Mouse (Mus musculus): ENCODE measurements around the gene Fem1b. TPM values are rescaled to one million over a fixed set of nuclear protein-coding genes. Genes with fewer than 3 reads are reported as not detected.

The Fem1b gene
- polyA plus RNA-seq, 1 experiment = 0.32 TPM

- Histone ChIP-seq H3K9me3 (ENCODE audit: control insufficient read depth, low read length) (no peaks in the 10 kb centered on the region), H3K27me3 (ENCODE audit: control insufficient read depth) (no peaks in the 10 kb centered on the region), H3K4me3 (replicated peaks) (no peak overlapping the region), H3K4me1 (ENCODE audit: control insufficient read depth) (no peaks in the 10 kb centered on the region), H3K36me3 (ENCODE audit: control insufficient read depth) (no peaks in the 10 kb centered on the region)
- no peak for TF ChIP-seq GATA1 (IDR thresholded peaks at IDR 0.05; ENCODE audit: low read length)
- TF ChIP-seq TAL1 (IDR thresholded peaks at IDR 0.05; ENCODE audit: low read length) = no peak
These were observed 43.4 kb downstream of the Fem1b start for GRCm38 (mm10) chr9:62768361-62768760.

DNA sequence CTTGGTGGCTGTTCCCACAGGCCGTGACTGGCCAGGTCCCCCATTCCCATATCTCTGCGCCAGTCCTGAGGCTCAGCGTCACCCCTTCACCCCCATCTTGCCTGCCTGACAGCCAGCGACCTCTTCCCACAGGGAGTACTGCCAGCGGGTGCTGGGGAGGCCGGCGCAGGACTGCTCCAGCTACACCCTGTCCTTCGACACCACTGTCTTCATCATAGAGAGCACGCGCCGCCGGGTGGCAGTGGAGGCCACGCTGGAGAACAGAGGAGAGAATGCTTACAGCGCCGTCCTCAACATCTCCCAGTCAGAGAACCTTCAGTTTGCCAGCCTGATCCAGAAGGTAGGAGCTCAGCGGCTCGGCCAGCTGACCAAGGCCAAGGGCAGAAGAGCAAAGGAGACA is 44.3 kb downstream of the Fem1b start:
- Histone ChIP-seq H3K36me3 (ENCODE audit: control insufficient read depth) (no peaks in the 10 kb centered on the region), H3K4me1 (ENCODE audit: control insufficient read depth) (no peaks in the 10 kb centered on the region), H3K27me3 (ENCODE audit: control insufficient read depth) (no peaks in the 10 kb centered on the region), H3K9me3 (ENCODE audit: control insufficient read depth, low read length) (no peaks in the 10 kb centered on the region), H3K4me3 (replicated peaks) (no peak overlapping the region)
- TF ChIP-seq GATA1 (IDR thresholded peaks at IDR 0.05; ENCODE audit: low read length) = no peak
- TF ChIP-seq TAL1 (IDR thresholded peaks at IDR 0.05; ENCODE audit: low read length) = no peak

GRCm38 (mm10) chr9:62765346-62765745 is 46.4 kb downstream of the Fem1b start:
- no peaks in the 10 kb centered on the region for H3K27me3 ChIP-seq (ENCODE audit: control insufficient read depth)
- no peaks in the 10 kb centered on the region for H3K4me1 ChIP-seq (ENCODE audit: control insufficient read depth)
- TF ChIP-seq GATA1 (IDR thresholded peaks at IDR 0.05; ENCODE audit: low read length) (no peak), TAL1 (IDR thresholded peaks at IDR 0.05; ENCODE audit: low read length) (no peak)
- H3K4me3 ChIP-seq (replicated peaks) = no peak overlapping the region
- no peaks in the 10 kb centered on the region for H3K36me3 ChIP-seq (ENCODE audit: control insufficient read depth)
- no peaks in the 10 kb centered on the region for H3K9me3 ChIP-seq (ENCODE audit: control insufficient read depth, low read length)

GRCm38 (mm10) chr9:62763478-62763877 is 48.3 kb downstream of the Fem1b start:
- Histone ChIP-seq H3K4me1 (ENCODE audit: control insufficient read depth) (no peaks in the 10 kb centered on the region), H3K9me3 (ENCODE audit: control insufficient read depth, low read length) (no peaks in the 10 kb centered on the region), H3K36me3 (ENCODE audit: control insufficient read depth) (no peaks in the 10 kb centered on the region), H3K4me3 (replicated peaks) (no peak overlapping the region), H3K27me3 (ENCODE audit: control insufficient read depth) (no peaks in the 10 kb centered on the region)
- no peak for TF ChIP-seq TAL1 (IDR thresholded peaks at IDR 0.05; ENCODE audit: low read length)
- TF ChIP-seq GATA1 (IDR thresholded peaks at IDR 0.05; ENCODE audit: low read length) = no peak

DNA sequence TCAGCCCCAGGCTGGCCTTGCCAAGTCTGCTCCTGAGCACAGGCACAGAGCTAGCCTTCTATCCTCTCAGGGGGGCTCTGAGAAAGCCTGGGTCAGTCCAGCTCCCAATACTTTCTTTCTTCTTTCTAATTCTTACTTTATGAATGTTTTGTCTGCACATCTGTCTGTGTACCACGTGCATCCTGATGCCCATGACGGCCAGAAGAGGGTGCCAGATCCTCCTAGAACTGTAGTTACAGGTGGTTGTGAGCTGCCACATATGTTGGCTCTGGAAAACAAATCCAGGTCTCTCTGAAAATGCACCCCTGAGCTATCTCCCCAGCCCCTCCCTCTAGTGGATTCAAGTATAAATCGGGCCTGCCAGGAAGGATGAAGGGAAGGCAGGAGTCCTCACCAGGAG is 52.1 kb downstream of the Fem1b start:
- H3K9me3 ChIP-seq (ENCODE audit: control insufficient read depth, low read length) = no peaks in the 10 kb centered on the region
- TF ChIP-seq GATA1 (IDR thresholded peaks at IDR 0.05; ENCODE audit: low read length) = no peak
- TF ChIP-seq TAL1 (IDR thresholded peaks at IDR 0.05; ENCODE audit: low read length) = no peak
- H3K4me3 ChIP-seq (replicated peaks) = no peak overlapping the region
- no peaks in the 10 kb centered on the region for H3K27me3 ChIP-seq (ENCODE audit: control insufficient read depth)
- H3K4me1 ChIP-seq (ENCODE audit: control insufficient read depth) = no peaks in the 10 kb centered on the region
- no peaks in the 10 kb centered on the region for H3K36me3 ChIP-seq (ENCODE audit: control insufficient read depth)

GRCm38 (mm10) chr9:62758288-62758687 is 53.4 kb downstream of the Fem1b start:
- H3K9me3 ChIP-seq (ENCODE audit: control insufficient read depth, low read length) = no peaks in the 10 kb centered on the region
- no peaks in the 10 kb centered on the region for H3K4me1 ChIP-seq (ENCODE audit: control insufficient read depth)
- H3K36me3 ChIP-seq (ENCODE audit: control insufficient read depth) = no peaks in the 10 kb centered on the region
- H3K4me3 ChIP-seq (replicated peaks) = no peak overlapping the region
- TF ChIP-seq TAL1 (IDR thresholded peaks at IDR 0.05; ENCODE audit: low read length) (no peak), GATA1 (IDR thresholded peaks at IDR 0.05; ENCODE audit: low read length) (no peak)
- H3K27me3 ChIP-seq (ENCODE audit: control insufficient read depth) = no peaks in the 10 kb centered on the region

DNA sequence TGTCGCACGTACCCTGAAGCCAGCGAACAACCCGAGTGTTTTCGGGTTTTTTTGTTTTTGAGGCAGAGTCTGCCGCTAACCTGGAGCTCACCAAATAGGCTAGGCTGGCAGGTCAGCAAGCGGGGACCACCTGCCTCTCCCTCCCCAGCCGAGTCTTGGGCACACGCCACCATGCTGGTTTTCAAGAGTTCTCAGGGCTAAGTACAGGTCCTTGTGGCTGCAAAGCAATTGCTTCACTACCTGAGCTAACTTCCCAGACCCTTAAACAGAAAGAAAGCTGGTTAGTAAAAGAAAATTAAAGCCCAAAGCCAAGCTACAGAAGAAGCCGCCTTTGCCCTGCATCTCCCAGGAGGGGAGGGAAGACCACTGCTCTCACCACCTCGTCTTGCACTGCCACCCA is 61.4 kb downstream of the Fem1b start:
- Histone ChIP-seq H3K4me3 (replicated peaks) (no peak overlapping the region), H3K4me1 (ENCODE audit: control insufficient read depth) (no peaks in the 10 kb centered on the region), H3K36me3 (ENCODE audit: control insufficient read depth) (no peaks in the 10 kb centered on the region), H3K9me3 (ENCODE audit: control insufficient read depth, low read length) (peaks cover 13% of the 10 kb centered on the region; the same call in 1 of the 2 replicates), H3K27me3 (ENCODE audit: control insufficient read depth) (no peaks in the 10 kb centered on the region)
- TF ChIP-seq GATA1 (IDR thresholded peaks at IDR 0.05; ENCODE audit: low read length) = no peak
- no peak for TF ChIP-seq TAL1 (IDR thresholded peaks at IDR 0.05; ENCODE audit: low read length)

- H3K9me3 ChIP-seq (ENCODE audit: control insufficient read depth, low read length) = peaks cover 13% of the 10 kb centered on the region; the same call in 1 of the 2 replicates
- no peaks in the 10 kb centered on the region for H3K36me3 ChIP-seq (ENCODE audit: control insufficient read depth)
- H3K4me1 ChIP-seq (ENCODE audit: control insufficient read depth) = no peaks in the 10 kb centered on the region
- no peak overlapping the region for H3K4me3 ChIP-seq (replicated peaks)
- TF ChIP-seq TAL1 (IDR thresholded peaks at IDR 0.05; ENCODE audit: low read length) (no peak), GATA1 (IDR thresholded peaks at IDR 0.05; ENCODE audit: low read length) (no peak)
- no peaks in the 10 kb centered on the region for H3K27me3 ChIP-seq (ENCODE audit: control insufficient read depth)
These were observed 62.1 kb downstream of the Fem1b start for GRCm38 (mm10) chr9:62749666-62750065.

DNA sequence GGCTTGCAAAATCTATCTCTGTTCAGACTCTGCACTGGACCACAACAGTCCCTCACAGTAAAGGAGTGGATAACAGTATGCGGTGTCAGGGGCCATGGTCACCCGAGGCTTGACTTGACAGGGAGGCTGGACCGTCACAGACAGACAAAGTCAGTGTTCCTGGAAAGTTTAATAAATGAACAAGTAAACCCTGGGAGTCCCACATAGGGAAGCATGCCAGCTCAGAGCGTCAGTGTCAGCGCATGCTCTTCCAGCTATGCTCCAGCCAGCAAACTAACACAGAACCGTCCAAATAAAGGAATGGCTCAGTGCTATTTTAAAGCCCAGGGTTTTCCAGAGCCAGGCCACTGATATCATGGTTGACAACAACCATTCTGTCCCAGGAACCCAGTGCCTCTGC is 65.1 kb downstream of the Fem1b start:
- peaks cover 13% of the 10 kb centered on the region; the same call in 1 of the 2 replicates for H3K9me3 ChIP-seq (ENCODE audit: control insufficient read depth, low read length)
- no peak for TF ChIP-seq TAL1 (IDR thresholded peaks at IDR 0.05; ENCODE audit: low read length)
- TF ChIP-seq GATA1 (IDR thresholded peaks at IDR 0.05; ENCODE audit: low read length) = no peak
- H3K4me3 ChIP-seq (replicated peaks) = no peak overlapping the region
- H3K36me3 ChIP-seq (ENCODE audit: control insufficient read depth) = no peaks in the 10 kb centered on the region
- H3K27me3 ChIP-seq (ENCODE audit: control insufficient read depth) = no peaks in the 10 kb centered on the region
- no peaks in the 10 kb centered on the region for H3K4me1 ChIP-seq (ENCODE audit: control insufficient read depth)

Data from erythroblast, embryonic 14.5 days (primary cell).